Mouse (Mus musculus) heart, embryonic 16.5 days (tissue): Measurements from ENCODE around the gene Mmp28. TPM values are rescaled to one million over a fixed set of nuclear protein-coding genes. Genes with fewer than 3 reads are reported as not detected.

ENCODE experiments used
- ATAC-seq: fragments of 200-750 bp; cut with Nextera tagmentation; replicated peaks from 2 replicates; pipeline ENCODE4 v1.8.0; 2017; ENCODE audit warnings: moderate number of reproducible peaks; ENCODE audit not compliant: insufficient read depth, low FRiP score; ENCODE audit errors: extremely low read depth
- H3K27ac ChIP-seq: fragments of 300-500 bp; sonication (generic); 2 replicates; pipeline ENCODE4 v1.5.1; 2014; ENCODE audit warnings: mild to moderate bottlenecking, low read length, control low read depth, moderate library complexity
- H3K27me3 ChIP-seq: fragments of 300-500 bp; sonication (generic); 2 replicates; pipeline ENCODE4 v1.6.1; 2014; ENCODE audit warnings: low read length, mixed read lengths; ENCODE audit not compliant: control insufficient read depth, insufficient read depth
- H3K36me3 ChIP-seq: fragments of 300-500 bp; sonication (generic); 2 replicates; pipeline ENCODE4 v1.6.1; 2014; ENCODE audit not compliant: control insufficient read depth, insufficient read depth
- H3K4me1 ChIP-seq: fragments of 300-500 bp; sonication (generic); 2 replicates; pipeline ENCODE4 v1.6.1; 2014; ENCODE audit warnings: low read length, mixed read lengths; ENCODE audit not compliant: control insufficient read depth, insufficient read depth
- H3K4me2 ChIP-seq: fragments of 300-500 bp; sonication (generic); 2 replicates; pipeline ENCODE4 v1.6.1; 2014; ENCODE audit warnings: low read depth, mild to moderate bottlenecking, control low read depth, low read length
- H3K4me3 ChIP-seq: fragments of 300-500 bp; sonication (generic); 2 replicates; pipeline ENCODE4 v1.5.1; 2014; ENCODE audit warnings: mild to moderate bottlenecking, control low read depth, low read length
- H3K9ac ChIP-seq: fragments of 300-500 bp; sonication (generic); 2 replicates; pipeline ENCODE4 v1.6.1; 2014; ENCODE audit warnings: low read length, control low read depth
- H3K9me3 ChIP-seq: fragments of 300-500 bp; sonication (generic); replicated peaks from 2 replicates; pipeline ENCODE4 v1.6.1; 2016; ENCODE audit warnings: low read length; ENCODE audit not compliant: control insufficient read depth
- WGBS: fragments of 180-500 bp; shearing (Covaris S2); extraction: QIAGEN DNeasy Blood & Tissue Kit; methylation state at CpG from one replicate; pipeline ENCODE4 v1.1.7; 2014; 5-methylcytosine and 5-hydroxymethylcytosine counted together
- polyA plus RNA-seq: library from polyadenylated mRNA; unstranded; fragments of >200 nt; fragmentation: Nextera tagmentation; extraction: Ambion mirVana; gene quantifications from 2 replicates; pipeline ENCODE4 v1.2.1, GENCODE M21; 2015

Mmp28 gene
- polyA plus RNA-seq, 1 experiment from 2014 or later: 3.5 TPM

GRCm38 (mm10) chr11:83403787-83404186 lies 59.1 kb downstream of the Mmp28 start:
- Histone ChIP-seq H3K36me3 (peaks cover 7% of the 10 kb centered on the region), H3K27me3 (0 out of 2 replicates have a peak, but pooled peaks cover 2% of the 10 kb centered on the region), H3K4me2 (no peak overlapping the region), H3K27ac (no peak overlapping the region), H3K9me3 (no peaks in the 10 kb centered on the region), H3K9ac (no peak overlapping the region), H3K4me3 (no peak overlapping the region), H3K4me1 (peaks cover 3% of the 10 kb centered on the region; the same call in 1 of the 2 replicates)
- no peak for ATAC-seq
- 60% methylated on average over 7 of the region's 7 CpGs for WGBS

DNA sequence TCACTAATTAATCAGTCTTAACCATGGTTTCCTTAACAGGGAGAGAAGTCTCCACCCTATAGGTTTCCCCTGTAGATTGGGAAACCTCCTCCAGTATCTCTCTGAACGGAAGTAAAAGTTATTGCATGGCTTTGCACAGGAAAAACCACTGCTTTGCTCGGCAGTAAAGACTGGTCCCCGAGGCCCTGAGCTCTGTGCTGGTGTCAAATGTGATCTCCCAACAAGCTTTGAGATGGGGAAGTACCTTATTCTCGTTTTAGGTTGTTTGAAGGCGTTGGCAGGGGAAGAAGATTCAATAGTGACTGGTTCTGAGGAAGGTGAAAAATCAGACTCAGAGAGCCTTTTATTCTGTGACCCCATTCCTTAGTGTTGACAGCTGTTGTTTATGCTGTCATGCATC lies 64.1 kb downstream of the Mmp28 start:
- no peak for ATAC-seq
- Histone ChIP-seq H3K27ac (no peak overlapping the region), H3K4me1 (peaks cover 8% of the 10 kb centered on the region), H3K27me3 (no peaks in the 10 kb centered on the region), H3K9me3 (no peaks in the 10 kb centered on the region), H3K4me2 (no peak overlapping the region), H3K4me3 (no peak overlapping the region), H3K9ac (no peak overlapping the region), H3K36me3 (peaks cover 20% of the 10 kb centered on the region)
- 71% methylated on average over 5 of the region's 5 CpGs for WGBS

- Histone ChIP-seq H3K9me3 (no peaks in the 10 kb centered on the region), H3K27ac (no peak overlapping the region), H3K9ac (no peak overlapping the region), H3K4me1 (peaks cover 13% of the 10 kb centered on the region), H3K27me3 (no peaks in the 10 kb centered on the region), H3K4me3 (no peak overlapping the region), H3K36me3 (peaks cover 19% of the 10 kb centered on the region), H3K4me2 (no peak overlapping the region)
- WGBS: 82% methylated on average over 7 of the region's 7 CpGs
- no peak for ATAC-seq
Measured at GRCm38 (mm10) chr11:83397626-83398025, 65.2 kb downstream of the Mmp28 start.

DNA sequence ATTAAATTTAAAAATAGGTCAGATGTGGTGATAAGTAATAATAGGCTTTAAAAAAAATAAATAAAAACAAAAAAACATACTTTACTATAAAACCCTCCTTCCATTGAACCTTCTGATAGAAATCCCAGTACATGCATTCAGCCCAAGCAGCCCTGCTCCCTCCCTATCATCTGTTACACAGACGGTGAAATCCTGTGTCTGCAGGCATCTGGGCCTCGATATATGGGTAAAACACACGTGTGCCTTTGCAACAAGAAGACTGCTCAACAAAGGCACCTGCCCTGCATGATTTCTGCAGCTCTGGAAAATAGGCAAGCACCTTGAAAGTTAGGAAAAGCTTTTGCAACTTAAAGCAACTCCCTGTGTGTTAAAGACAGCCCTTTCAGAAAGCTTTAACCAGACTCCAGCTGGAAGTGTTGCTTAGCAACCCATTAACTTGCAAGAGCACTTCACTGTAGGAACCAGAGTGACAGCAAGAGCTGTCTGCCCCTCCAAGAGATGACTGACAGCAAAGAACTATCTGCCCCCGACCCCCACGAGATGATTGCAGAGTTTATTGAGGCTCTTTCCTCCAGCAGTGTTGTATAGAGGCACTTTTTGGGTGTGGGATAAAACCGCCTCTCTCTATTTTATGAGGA lies 68.0 kb downstream of the Mmp28 start:
- no peak for ATAC-seq
- Histone ChIP-seq H3K4me1 (peaks cover 22% of the 10 kb centered on the region), H3K4me2 (no peak overlapping the region), H3K27me3 (no peaks in the 10 kb centered on the region), H3K27ac (peak overlapping the region; percentile 60), H3K9ac (no peak overlapping the region), H3K9me3 (no peaks in the 10 kb centered on the region), H3K36me3 (peaks cover 21% of the 10 kb centered on the region), H3K4me3 (no peak overlapping the region)
- WGBS: 38% methylated on average over 6 of the region's 6 CpGs

DNA sequence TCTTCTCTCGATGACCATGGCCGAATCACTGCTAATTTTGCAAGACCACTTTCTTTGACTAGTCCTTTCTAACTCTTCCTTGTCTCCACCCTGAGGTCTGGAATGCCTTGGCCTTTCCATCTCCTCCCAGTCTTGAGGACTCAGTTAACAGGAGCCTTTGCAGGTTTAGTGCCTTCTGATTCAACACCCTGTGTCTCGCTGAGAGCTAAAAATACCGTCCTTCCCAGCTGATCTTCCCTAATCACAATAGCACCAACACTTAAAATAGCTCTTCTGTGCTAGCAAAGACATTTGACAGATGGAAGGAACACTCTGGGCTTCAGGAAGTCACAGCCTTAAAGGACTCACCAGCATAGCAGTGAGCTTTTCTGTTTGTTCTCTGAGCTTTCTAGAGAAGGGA lies 69.8 kb downstream of the Mmp28 start:
- peaks cover 22% of the 10 kb centered on the region for H3K4me1 ChIP-seq
- no peak overlapping the region for H3K9ac ChIP-seq
- ATAC-seq: peak; percentile 86
- no peaks in the 10 kb centered on the region for H3K27me3 ChIP-seq
- H3K4me3 ChIP-seq: no peak overlapping the region
- peak overlapping the region; percentile 47 for H3K4me2 ChIP-seq
- no peaks in the 10 kb centered on the region for H3K9me3 ChIP-seq
- 36% methylated on average over 4 of the region's 4 CpGs for WGBS
- peak overlapping the region; percentile 92 for H3K27ac ChIP-seq
- H3K36me3 ChIP-seq: peaks cover 17% of the 10 kb centered on the region

Other genes starting within 250 kb of the Mmp28 start
- gene Slfn14, start 176.3 kb downstream of the Mmp28 start, polyA plus RNA-seq: 0.17 and 0.19 TPM in 2 replicates
- gene Ap2b1, start 164.0 kb downstream of the Mmp28 start, polyA plus RNA-seq: 36.0 and 38.3 TPM in 2 replicates
- 8.1 and 10.5 TPM in 2 replicates for gene Pex12, start 160.5 kb downstream of the Mmp28 start, polyA plus RNA-seq
- 5.7 and 9.1 TPM in 2 replicates for gene Rasl10b, start 53.9 kb downstream of the Mmp28 start, polyA plus RNA-seq
- gene Gas2l2, start 33.6 kb downstream of the Mmp28 start, polyA plus RNA-seq: 0.11 and 0.12 TPM in 2 replicates
- 1.4 and 1.5 TPM in 2 replicates for gene 1700020L24Rik, start 25.4 kb downstream of the Mmp28 start, polyA plus RNA-seq
- gene Taf15, start 10.0 kb upstream of the Mmp28 start, polyA plus RNA-seq: 8.3 and 9.5 TPM in 2 replicates
- 0.07 TPM in 1 of 2 replicates, not detected in the other for gene Heatr9, start 59.1 kb upstream of the Mmp28 start, polyA plus RNA-seq
- gene Ccl5, start 67.4 kb upstream of the Mmp28 start, polyA plus RNA-seq: 1.8 and 2.5 TPM in 2 replicates
- gene Ccl9, start 115.6 kb upstream of the Mmp28 start, polyA plus RNA-seq: 2.1 and 3.6 TPM in 2 replicates
- gene Ccl6, start 130.0 kb upstream of the Mmp28 start, polyA plus RNA-seq: 5.5 and 7.8 TPM in 2 replicates
- gene Rpl9-ps1, start 182.6 kb upstream of the Mmp28 start, polyA plus RNA-seq: not detected in 2 replicates
- 0.67 and 1.0 TPM in 2 replicates for gene Ccl3, start 186.3 kb upstream of the Mmp28 start, polyA plus RNA-seq
- 0.46 and 0.80 TPM in 2 replicates for gene Ccl4, start 199.5 kb upstream of the Mmp28 start, polyA plus RNA-seq
- gene Wfdc17, start 240.9 kb upstream of the Mmp28 start, polyA plus RNA-seq: 1.5 and 1.6 TPM in 2 replicates
- gene Wfdc18, start 245.9 kb upstream of the Mmp28 start, polyA plus RNA-seq: 6.0 and 7.0 TPM in 2 replicates